Mouse (Mus musculus): ENCODE results near the gene Cend1.

GRCm38 (mm10) chr7:141436523-141436892 is 7.2 kb upstream of the Cend1 start:
- TF ChIP-seq CTCF (IDR thresholded peaks at IDR 0.05; ENCODE audit: low read depth), result no peak
- no peak for TF ChIP-seq EP300 (IDR thresholded peaks at IDR 0.05; ENCODE audit: low read depth)
